In genomic region chr3:46503713-46504112, GRCm38 (mm10) we compare ENCODE assay signal across 35 mouse cellular contexts. TPM values are rescaled to one million over a fixed set of nuclear protein-coding genes. Genes with fewer than 3 reads are reported as not detected.
"Had no signal": no experiment of that assay in that cellular context is flagged by ENCODE, and none has a peak within 500 bp of the region (broad histone marks: within the 10 kb centered on the region; RNA-seq: fewer than 3 reads in every experiment).

No protein-coding gene starts in this region.

- ATAC-seq: hindbrain, embryonic 16.5 days; hindbrain, postnatal 0 days; inflammation-experienced regulatory T-cells, adult 6 months; intestine, embryonic 15.5 days; intestine, embryonic 16.5 days; intestine, postnatal 0 days had no signal

- H3K4me2 ChIP-seq: heart, embryonic 11.5 days; heart, embryonic 12.5 days; heart, embryonic 13.5 days; heart, embryonic 15.5 days; hindbrain, embryonic 12.5 days; hindbrain, embryonic 13.5 days; hindbrain, embryonic 14.5 days; hindbrain, embryonic 15.5 days; intestine, embryonic 15.5 days; kidney, embryonic 15.5 days had no signal

- H3K27me3 ChIP-seq: heart, embryonic 12.5 days; heart, embryonic 13.5 days; heart, embryonic 15.5 days; hindbrain, embryonic 12.5 days; hindbrain, embryonic 13.5 days; hindbrain, embryonic 15.5 days; intestine, embryonic 15.5 days; kidney, embryonic 15.5 days had no signal

- H3K9me3 ChIP-seq: heart, embryonic 10.5 days; heart, embryonic 12.5 days; heart, embryonic 13.5 days; heart, embryonic 15.5 days; hindbrain, embryonic 10.5 days; hindbrain, embryonic 12.5 days; hindbrain, embryonic 13.5 days; hindbrain, embryonic 15.5 days; intestine, embryonic 15.5 days; kidney, embryonic 15.5 days had no signal

- H3K4me1 ChIP-seq: heart, embryonic 10.5 days; heart, embryonic 12.5 days; heart, embryonic 13.5 days; heart, embryonic 15.5 days; hindbrain, embryonic 10.5 days; hindbrain, embryonic 12.5 days; hindbrain, embryonic 13.5 days; hindbrain, embryonic 15.5 days; intestine, embryonic 15.5 days; kidney, embryonic 15.5 days had no signal

- DNase-seq: heart, postnatal 10 days; heart, postnatal 14 days; heart, postnatal 36 days; heart, postnatal 4 days; kidney, adult 11 months; kidney, adult 18-20 months; kidney, adult 2 months; kidney, adult 8-10 months; kidney, adult 9 months; kidney, postnatal 10 days; kidney, postnatal 14 days; kidney, postnatal 25 days; kidney, postnatal 36 days; kidney, postnatal 4 days; layer of hippocampus, adult 9-11 months; layer of hippocampus, postnatal 36 days had no signal

- H3K4me3 ChIP-seq: heart, embryonic 10.5 days; heart, embryonic 12.5 days; heart, embryonic 13.5 days; heart, embryonic 15.5 days; hindbrain, embryonic 10.5 days; hindbrain, embryonic 12.5 days; hindbrain, embryonic 13.5 days; hindbrain, embryonic 15.5 days; intestine, embryonic 15.5 days; kidney, embryonic 15.5 days; layer of hippocampus, adult 2 months had no signal

- H3K9ac ChIP-seq: heart, embryonic 12.5 days; heart, embryonic 13.5 days; heart, embryonic 15.5 days; hindbrain, embryonic 12.5 days; hindbrain, embryonic 13.5 days; hindbrain, embryonic 14.5 days; hindbrain, embryonic 15.5 days; intestine, embryonic 15.5 days; kidney, embryonic 15.5 days had no signal

- H3K27ac ChIP-seq: heart, embryonic 10.5 days; heart, embryonic 13.5 days; heart, embryonic 15.5 days; hindbrain, embryonic 10.5 days; hindbrain, embryonic 12.5 days; hindbrain, embryonic 13.5 days; hindbrain, embryonic 14.5 days; hindbrain, embryonic 15.5 days; hindbrain, postnatal 0 days; intestine, embryonic 15.5 days; kidney, embryonic 15.5 days; kidney, postnatal 0 days; layer of hippocampus, adult 2 months had no signal

- H3K36me3 ChIP-seq: heart, embryonic 10.5 days; heart, embryonic 12.5 days; heart, embryonic 13.5 days; heart, embryonic 15.5 days; hindbrain, embryonic 10.5 days; hindbrain, embryonic 12.5 days; hindbrain, embryonic 13.5 days; hindbrain, embryonic 15.5 days; intestine, embryonic 15.5 days; kidney, embryonic 15.5 days had no signal

RNA-seq across cellular contexts. Expression of gene Pabpc4l, which starts 55.7 kb away (rescaled TPM):
- polyA plus RNA-seq: inflammation-experienced regulatory T-cells, adult 6 months had no signal
